Mouse (Mus musculus): ENCODE measurements around the gene Olfr642. TPM values are rescaled to one million over a fixed set of nuclear protein-coding genes. Genes with fewer than 3 reads are reported as not detected.

Gene Olfr642
- not detected in 2 replicates for polyA plus RNA-seq (2015; fragmentation: Nextera tagmentation; extraction: Ambion mirVana)

DNA sequence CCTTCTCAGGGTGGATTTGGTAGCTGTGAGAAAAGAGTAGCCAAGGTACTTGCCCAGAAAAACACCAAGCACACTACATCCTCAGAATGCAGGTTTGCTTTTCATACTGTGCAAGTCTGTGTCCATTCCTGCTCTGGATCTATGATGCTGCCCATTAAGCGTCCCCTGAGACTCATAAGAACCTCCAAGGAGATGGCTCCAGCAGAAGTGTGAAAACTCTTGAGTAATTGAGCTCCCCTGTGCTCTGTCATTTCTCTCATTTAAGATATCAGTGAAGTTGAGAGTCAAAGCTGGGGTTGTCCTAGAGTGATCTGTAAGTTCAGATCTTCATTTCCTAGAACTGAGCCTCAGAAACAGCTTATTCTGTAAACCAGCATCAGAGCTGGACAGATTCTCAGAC is at the start of gene Olfr642:
Gene Olfr642, minus strand, starts transcription at position 101 of the 400 bp plus-strand sequence.
- no peaks in the 10 kb centered on the region for H3K36me3 ChIP-seq

DNA sequence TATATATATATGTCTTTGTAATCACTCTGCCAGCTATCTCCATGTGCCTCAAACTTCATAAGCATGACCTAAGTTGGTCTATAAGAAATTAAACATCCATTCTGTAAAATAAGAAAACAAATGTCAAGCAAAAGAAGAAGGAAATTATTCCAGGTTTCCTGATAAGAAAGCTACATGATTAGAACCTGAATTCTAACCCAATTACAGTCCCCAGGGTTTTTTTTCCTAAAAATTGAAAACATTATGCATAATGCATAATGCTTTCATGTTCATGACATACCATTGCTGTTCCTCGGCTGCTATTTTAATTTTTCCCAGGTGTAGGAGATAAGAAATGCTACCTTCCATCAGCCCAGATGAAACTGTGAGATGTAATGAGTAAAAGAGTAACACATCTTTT is 32.9 kb upstream of the Olfr642 start, which contains the start of gene Olfr645:
Gene Olfr645, minus strand, starts transcription at position 101 of the 400 bp plus-strand sequence.
- H3K9me3 ChIP-seq: no peaks in the 10 kb centered on the region
- H3K36me3 ChIP-seq: no peaks in the 10 kb centered on the region
- H3K4me3 ChIP-seq: no peak within 1 kb of the TSS
- WGBS: 93% methylated on average over 1 of the region's 1 CpGs
- no peaks in the 10 kb centered on the region for H3K27me3 ChIP-seq
- no peak for ATAC-seq (ENCODE audit: low read depth)
- H3K9ac ChIP-seq: no peak within 1 kb of the TSS
- no peak within 1 kb of the TSS for H3K4me2 ChIP-seq
- H3K4me1 ChIP-seq (replicated peaks): no peaks in the 10 kb centered on the region
- no peak within 1 kb of the TSS for H3K27ac ChIP-seq (replicated peaks)

More for the DNA sequence above, at the start of gene Olfr642:
- H3K4me1 ChIP-seq (replicated peaks): no peaks in the 10 kb centered on the region
- H3K4me3 ChIP-seq: no peak within 1 kb of the TSS
- WGBS: 74% methylated on average over 1 of the region's 1 CpGs
- H3K9me3 ChIP-seq: no peaks in the 10 kb centered on the region
- H3K27ac ChIP-seq (replicated peaks): no peak within 1 kb of the TSS
- ATAC-seq (ENCODE audit: low read depth): no peak
- no peak within 1 kb of the TSS for H3K4me2 ChIP-seq
- H3K9ac ChIP-seq: no peak within 1 kb of the TSS
- H3K27me3 ChIP-seq: no peaks in the 10 kb centered on the region

DNA sequence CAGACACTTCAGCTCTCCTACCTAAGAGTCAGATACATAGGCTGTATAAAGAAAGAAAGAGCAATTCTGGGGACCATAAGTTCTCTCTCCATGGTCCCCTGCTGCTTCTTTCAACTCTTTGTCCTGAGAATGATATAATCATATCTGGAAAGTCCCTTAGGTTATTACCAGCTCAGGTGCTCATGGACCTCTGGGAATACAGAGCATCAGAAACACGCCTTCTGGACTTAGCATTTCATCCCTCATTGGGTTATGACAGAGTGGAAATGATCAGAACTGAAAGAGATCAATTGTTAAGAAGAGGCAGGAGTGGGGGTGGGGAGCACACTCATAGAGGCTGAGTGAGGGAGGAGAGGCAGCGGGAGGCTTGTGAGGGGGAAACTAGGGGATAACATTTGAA is 19.3 kb upstream of the Olfr642 start, which contains the start of gene Olfr644:
Gene Olfr644, minus strand, starts transcription at position 101 of the 400 bp plus-strand sequence.
- Histone ChIP-seq H3K4me2 (no peak within 1 kb of the TSS), H3K9ac (no peak within 1 kb of the TSS), H3K4me3 (no peak within 1 kb of the TSS), H3K27me3 (no peaks in the 10 kb centered on the region), H3K36me3 (no peaks in the 10 kb centered on the region), H3K27ac (replicated peaks) (no peak within 1 kb of the TSS), H3K9me3 (no peaks in the 10 kb centered on the region), H3K4me1 (replicated peaks) (no peaks in the 10 kb centered on the region)
- WGBS: 72% methylated on average over 2 of the region's 2 CpGs
- ATAC-seq (ENCODE audit: low read depth): no peak

DNA sequence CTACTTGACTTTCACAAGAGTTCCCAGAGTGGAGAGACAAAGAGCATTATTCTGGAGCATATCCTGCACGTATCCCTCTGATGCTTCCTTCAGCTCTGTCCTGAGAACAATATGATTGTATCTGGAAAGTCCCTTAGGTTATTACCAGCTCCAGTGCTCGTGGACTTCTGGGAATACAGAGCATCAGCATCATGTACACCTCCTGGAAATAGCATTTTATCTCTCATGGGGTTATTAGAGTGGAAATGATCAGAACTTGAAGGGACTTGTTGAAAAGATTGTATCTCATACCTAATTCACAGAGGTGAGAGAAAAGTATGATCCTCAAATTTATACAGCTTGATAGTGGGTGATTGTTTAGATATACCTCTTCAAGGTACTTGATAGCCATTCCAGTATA is 8.9 kb upstream of the Olfr642 start, which contains the start of gene 4930516K23Rik:
Gene 4930516K23Rik, minus strand, starts transcription at position 101 of the 400 bp plus-strand sequence.
- no peak for ATAC-seq (ENCODE audit: low read depth)
- Histone ChIP-seq H3K4me2 (no peak within 1 kb of the TSS), H3K27me3 (no peaks in the 10 kb centered on the region), H3K4me1 (replicated peaks) (no peaks in the 10 kb centered on the region), H3K36me3 (no peaks in the 10 kb centered on the region), H3K4me3 (no peak within 1 kb of the TSS), H3K9ac (no peak within 1 kb of the TSS), H3K9me3 (no peaks in the 10 kb centered on the region), H3K27ac (replicated peaks) (no peak within 1 kb of the TSS)
- WGBS: 52% methylated on average over 2 of the region's 2 CpGs

DNA sequence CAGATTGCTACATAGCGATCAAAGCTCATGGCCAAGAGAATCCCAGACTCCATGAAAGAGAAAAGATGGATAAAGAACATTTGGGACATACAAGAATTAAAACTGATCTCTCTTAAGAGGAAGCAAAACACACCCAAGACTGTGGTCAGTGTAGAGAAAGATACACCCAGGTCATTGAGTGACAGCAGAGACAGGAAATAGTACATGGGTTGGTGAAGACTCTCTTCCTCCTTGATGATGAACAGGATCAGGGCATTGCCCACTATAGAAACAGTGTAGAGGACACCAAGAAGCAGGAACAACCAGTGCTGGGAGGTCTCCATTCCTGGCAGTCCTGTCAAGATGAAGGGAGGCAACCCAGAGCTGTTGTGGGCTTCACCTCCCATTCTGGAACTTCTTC is 6.7 kb upstream of the Olfr642 start:
- H3K4me3 ChIP-seq: no peak overlapping the region
- 95% methylated on average over 1 of the region's 1 CpGs for WGBS
- no peaks in the 10 kb centered on the region for H3K9me3 ChIP-seq
- H3K4me2 ChIP-seq: no peak overlapping the region
- H3K4me1 ChIP-seq (replicated peaks): no peaks in the 10 kb centered on the region
- no peak overlapping the region for H3K27ac ChIP-seq (replicated peaks)
- no peak for ATAC-seq (ENCODE audit: low read depth)
- H3K27me3 ChIP-seq: no peaks in the 10 kb centered on the region
- H3K36me3 ChIP-seq: no peaks in the 10 kb centered on the region
- no peak overlapping the region for H3K9ac ChIP-seq

DNA sequence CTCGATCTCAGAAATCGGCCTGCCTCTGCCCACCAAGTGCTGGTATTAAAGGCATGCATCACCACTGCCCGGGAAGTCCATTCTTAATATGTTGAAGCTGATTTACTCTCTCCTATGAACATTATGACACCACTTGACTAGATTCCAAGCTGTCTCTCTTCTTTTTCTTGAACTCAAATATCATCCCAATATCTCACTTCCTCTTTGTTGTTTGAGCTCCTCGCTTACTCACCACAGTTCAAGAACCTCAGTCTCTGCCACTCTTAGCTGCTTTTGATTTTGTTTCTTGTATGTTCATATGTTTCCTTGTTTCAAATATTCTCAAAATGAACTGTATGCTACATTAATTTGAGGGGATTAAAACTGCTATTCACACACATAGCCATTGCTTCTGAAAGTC is 1.7 kb downstream of the Olfr642 start:
- Histone ChIP-seq H3K4me2 (no peak overlapping the region), H3K27ac (replicated peaks) (no peak overlapping the region), H3K9me3 (no peaks in the 10 kb centered on the region), H3K4me3 (no peak overlapping the region), H3K4me1 (replicated peaks) (no peaks in the 10 kb centered on the region), H3K36me3 (no peaks in the 10 kb centered on the region), H3K27me3 (no peaks in the 10 kb centered on the region), H3K9ac (no peak overlapping the region)
- WGBS: 95% methylated on average over 4 of the region's 4 CpGs
- ATAC-seq (ENCODE audit: low read depth): no peak

DNA sequence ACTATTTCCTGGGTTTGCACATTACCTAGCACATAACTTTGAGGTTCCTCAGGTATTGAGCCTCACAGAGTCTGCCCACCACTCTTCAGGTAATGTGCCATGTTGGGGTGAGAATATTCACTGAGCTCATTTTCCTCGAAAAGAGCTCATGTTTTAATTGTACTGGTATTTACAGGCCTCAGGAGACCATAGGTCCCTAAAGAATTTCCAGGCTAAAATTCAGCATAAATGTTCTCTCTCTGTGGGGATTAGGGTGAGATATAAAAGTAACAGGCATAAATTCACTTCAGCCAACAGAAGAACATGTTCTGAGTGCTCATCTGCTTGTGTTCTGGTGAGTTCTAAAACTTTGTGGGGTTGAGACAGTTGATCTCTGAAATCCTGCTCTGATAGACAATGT is 17.3 kb downstream of the Olfr642 start, which contains the start of gene Olfr641:
Gene Olfr641, plus strand, starts transcription at position 301 of the 400 bp plus-strand sequence.
- WGBS: 72% methylated on average over 1 of the region's 1 CpGs
- no peak for ATAC-seq (ENCODE audit: low read depth)

DNA sequence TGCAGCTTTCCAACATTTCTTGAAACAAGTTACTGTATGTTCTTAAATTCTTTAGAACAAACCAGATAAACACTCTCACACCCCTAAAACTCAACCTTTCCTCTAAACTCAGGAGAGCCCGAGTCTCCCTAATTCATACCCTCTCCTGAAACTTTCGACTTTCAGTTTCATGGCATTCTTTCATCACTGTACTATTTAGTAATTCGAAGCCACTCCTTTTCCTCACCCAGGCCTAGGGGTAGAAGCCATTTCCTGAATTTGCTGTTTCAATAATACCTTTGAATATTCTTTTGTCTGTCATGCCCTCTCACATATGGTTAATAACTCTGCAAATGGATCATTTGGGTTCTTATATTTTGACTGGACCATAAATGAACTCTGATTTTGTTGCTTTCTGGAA is 25.5 kb downstream of the Olfr642 start:
- no peaks in the 10 kb centered on the region for H3K27me3 ChIP-seq
- H3K9ac ChIP-seq: no peak overlapping the region
- H3K36me3 ChIP-seq: no peaks in the 10 kb centered on the region
- no peak overlapping the region for H3K27ac ChIP-seq (replicated peaks)
- no peak for ATAC-seq (ENCODE audit: low read depth)
- H3K4me3 ChIP-seq: no peak overlapping the region
- no peaks in the 10 kb centered on the region for H3K4me1 ChIP-seq (replicated peaks)
- no peaks in the 10 kb centered on the region for H3K9me3 ChIP-seq
- WGBS: 86% methylated on average over 3 of the region's 3 CpGs
- no peak overlapping the region for H3K4me2 ChIP-seq

More for the DNA sequence above, 17.3 kb downstream of the Olfr642 start, which contains the start of gene Olfr641:
- H3K4me1 ChIP-seq (replicated peaks): no peaks in the 10 kb centered on the region
- H3K36me3 ChIP-seq: no peaks in the 10 kb centered on the region
- H3K9ac ChIP-seq: no peak within 1 kb of the TSS
- no peaks in the 10 kb centered on the region for H3K27me3 ChIP-seq
- no peaks in the 10 kb centered on the region for H3K9me3 ChIP-seq
- H3K4me3 ChIP-seq: no peak within 1 kb of the TSS
- H3K27ac ChIP-seq (replicated peaks): no peak within 1 kb of the TSS
- no peak within 1 kb of the TSS for H3K4me2 ChIP-seq

DNA sequence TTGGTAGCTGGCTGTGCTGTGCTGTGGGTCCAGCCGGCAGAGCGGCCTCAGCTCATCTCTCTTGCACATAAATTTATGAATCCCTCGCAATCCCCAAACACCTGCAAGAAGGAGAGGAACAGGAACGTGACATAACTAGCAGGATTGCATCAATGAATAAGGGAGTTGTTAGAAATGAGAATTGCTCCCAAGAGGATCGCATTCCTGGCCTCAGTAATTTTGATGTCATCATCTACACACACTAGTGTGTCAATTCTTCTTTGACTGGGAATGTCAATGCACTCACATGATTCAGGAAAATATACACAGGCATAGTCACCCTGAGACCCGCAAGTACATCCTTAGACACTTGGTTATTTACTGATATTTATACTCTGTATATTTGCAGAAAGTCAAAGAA is 27.0 kb downstream of the Olfr642 start, which contains the start of gene Olfr640:
Gene Olfr640, minus strand, starts transcription at position 101 of the 400 bp plus-strand sequence.
- Histone ChIP-seq H3K27me3 (no peaks in the 10 kb centered on the region), H3K4me3 (no peak within 1 kb of the TSS), H3K27ac (replicated peaks) (no peak within 1 kb of the TSS), H3K4me2 (no peak within 1 kb of the TSS), H3K9ac (no peak within 1 kb of the TSS), H3K4me1 (replicated peaks) (no peaks in the 10 kb centered on the region), H3K9me3 (no peaks in the 10 kb centered on the region), H3K36me3 (no peaks in the 10 kb centered on the region)
- ATAC-seq (ENCODE audit: low read depth): no peak
- WGBS: 75% methylated on average over 6 of the region's 6 CpGs

DNA sequence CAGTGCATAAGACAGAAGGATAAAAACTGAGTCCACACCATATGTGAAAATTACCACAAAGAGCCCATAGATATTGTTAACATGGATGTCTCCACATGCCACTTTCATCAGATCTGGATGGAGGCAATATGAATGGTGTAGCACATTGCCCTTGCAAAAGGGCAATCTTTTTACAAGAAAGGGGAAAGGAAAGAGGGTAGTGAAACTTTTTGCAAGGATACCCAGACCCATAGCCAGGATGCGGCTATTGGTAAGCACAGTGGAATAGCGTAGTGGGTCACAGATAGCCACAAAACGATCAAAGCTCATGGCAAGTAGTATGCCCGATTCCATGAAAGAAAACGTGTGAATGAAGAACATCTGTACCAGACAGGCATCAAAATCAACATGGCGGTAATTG is 30.8 kb downstream of the Olfr642 start:
- no peak overlapping the region for H3K4me3 ChIP-seq
- H3K9ac ChIP-seq: no peak overlapping the region
- no peak overlapping the region for H3K4me2 ChIP-seq
- no peaks in the 10 kb centered on the region for H3K27me3 ChIP-seq
- ATAC-seq (ENCODE audit: low read depth): no peak
- H3K27ac ChIP-seq (replicated peaks): no peak overlapping the region
- no peaks in the 10 kb centered on the region for H3K36me3 ChIP-seq
- no peaks in the 10 kb centered on the region for H3K9me3 ChIP-seq
- H3K4me1 ChIP-seq (replicated peaks): no peaks in the 10 kb centered on the region
- WGBS: 89% methylated on average over 6 of the region's 6 CpGs

DNA sequence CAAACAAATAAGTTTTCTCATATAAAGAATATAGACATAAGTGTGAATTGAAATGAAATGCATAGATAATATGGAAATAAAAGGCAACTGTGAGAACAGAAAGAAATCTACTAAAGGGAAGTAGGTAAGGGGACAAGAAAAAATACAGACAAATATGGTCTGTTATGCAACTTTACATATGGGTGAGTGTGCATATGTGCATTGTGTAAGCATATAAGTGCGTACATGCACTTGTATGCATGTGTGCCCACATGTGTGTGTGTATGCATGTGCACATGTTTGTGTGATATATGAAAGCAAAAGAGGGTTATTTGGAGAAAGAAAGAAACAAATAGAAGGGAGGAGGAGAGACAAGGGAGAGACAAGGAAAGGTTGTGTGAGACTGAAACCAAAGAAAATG is 33.5 kb downstream of the Olfr642 start:
- no peaks in the 10 kb centered on the region for H3K27me3 ChIP-seq
- H3K27ac ChIP-seq (replicated peaks): no peak overlapping the region
- no peak overlapping the region for H3K4me2 ChIP-seq
- no peaks in the 10 kb centered on the region for H3K4me1 ChIP-seq (replicated peaks)
- H3K9ac ChIP-seq: no peak overlapping the region
- 88% methylated on average over 1 of the region's 1 CpGs for WGBS
- ATAC-seq (ENCODE audit: low read depth): no peak
- H3K36me3 ChIP-seq: no peaks in the 10 kb centered on the region
- no peak overlapping the region for H3K4me3 ChIP-seq
- no peaks in the 10 kb centered on the region for H3K9me3 ChIP-seq

DNA sequence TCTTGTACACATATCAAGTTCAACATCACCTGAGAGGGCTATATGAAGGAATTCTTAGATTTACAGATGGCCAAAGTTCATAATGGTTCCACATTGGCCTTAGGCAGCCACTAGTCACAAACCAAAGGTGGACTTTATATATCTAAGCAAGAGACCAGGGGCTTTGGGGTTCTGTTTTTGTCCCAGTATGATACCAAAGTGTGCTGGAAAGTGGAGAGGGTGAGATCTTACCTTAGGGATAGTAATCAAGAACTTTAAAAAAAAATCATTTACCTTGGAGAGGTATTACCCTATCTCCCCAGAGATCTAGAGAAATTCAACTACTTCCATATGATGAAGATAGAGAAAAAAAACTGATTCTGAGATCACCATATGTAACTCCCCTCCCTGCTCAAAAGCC is 35.3 kb downstream of the Olfr642 start, which contains the start of gene Olfr639:
Gene Olfr639, minus strand, starts transcription at position 101 of the 400 bp plus-strand sequence.
- no peak within 1 kb of the TSS for H3K4me3 ChIP-seq
- H3K27me3 ChIP-seq: no peaks in the 10 kb centered on the region
- no peaks in the 10 kb centered on the region for H3K36me3 ChIP-seq
- no peaks in the 10 kb centered on the region for H3K9me3 ChIP-seq
- no peak within 1 kb of the TSS for H3K27ac ChIP-seq (replicated peaks)
- H3K9ac ChIP-seq: no peak within 1 kb of the TSS
- no peak for ATAC-seq (ENCODE audit: low read depth)
- H3K4me1 ChIP-seq (replicated peaks): no peaks in the 10 kb centered on the region
- no peak within 1 kb of the TSS for H3K4me2 ChIP-seq

DNA sequence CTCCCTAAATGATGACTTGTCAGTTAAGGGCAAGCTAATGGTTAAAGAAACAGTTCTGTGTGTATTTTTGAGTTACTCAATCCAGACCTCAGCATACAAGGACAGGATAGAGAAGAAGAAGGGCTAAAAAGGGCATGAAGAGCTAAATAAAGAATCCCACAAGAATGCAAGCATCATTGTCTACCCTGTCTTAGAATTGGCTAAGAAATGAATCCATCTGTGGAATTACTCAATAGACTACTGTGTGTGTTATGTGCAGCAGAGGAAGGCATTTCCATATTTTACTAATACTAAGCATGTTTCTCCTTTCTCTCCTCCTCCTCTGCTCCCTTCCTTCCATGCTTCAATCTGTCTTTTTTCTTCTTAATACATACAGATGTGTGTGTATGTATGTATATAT is 53.3 kb downstream of the Olfr642 start:
- Histone ChIP-seq H3K9me3 (no peaks in the 10 kb centered on the region), H3K4me1 (replicated peaks) (no peaks in the 10 kb centered on the region), H3K4me2 (no peak overlapping the region), H3K27ac (replicated peaks) (no peak overlapping the region), H3K27me3 (no peaks in the 10 kb centered on the region), H3K4me3 (no peak overlapping the region), H3K9ac (no peak overlapping the region), H3K36me3 (no peaks in the 10 kb centered on the region)
- no peak for ATAC-seq (ENCODE audit: low read depth)
